Mouse (Mus musculus): Measurements from ENCODE around the gene Nbdy.

Nbdy gene

DNA sequence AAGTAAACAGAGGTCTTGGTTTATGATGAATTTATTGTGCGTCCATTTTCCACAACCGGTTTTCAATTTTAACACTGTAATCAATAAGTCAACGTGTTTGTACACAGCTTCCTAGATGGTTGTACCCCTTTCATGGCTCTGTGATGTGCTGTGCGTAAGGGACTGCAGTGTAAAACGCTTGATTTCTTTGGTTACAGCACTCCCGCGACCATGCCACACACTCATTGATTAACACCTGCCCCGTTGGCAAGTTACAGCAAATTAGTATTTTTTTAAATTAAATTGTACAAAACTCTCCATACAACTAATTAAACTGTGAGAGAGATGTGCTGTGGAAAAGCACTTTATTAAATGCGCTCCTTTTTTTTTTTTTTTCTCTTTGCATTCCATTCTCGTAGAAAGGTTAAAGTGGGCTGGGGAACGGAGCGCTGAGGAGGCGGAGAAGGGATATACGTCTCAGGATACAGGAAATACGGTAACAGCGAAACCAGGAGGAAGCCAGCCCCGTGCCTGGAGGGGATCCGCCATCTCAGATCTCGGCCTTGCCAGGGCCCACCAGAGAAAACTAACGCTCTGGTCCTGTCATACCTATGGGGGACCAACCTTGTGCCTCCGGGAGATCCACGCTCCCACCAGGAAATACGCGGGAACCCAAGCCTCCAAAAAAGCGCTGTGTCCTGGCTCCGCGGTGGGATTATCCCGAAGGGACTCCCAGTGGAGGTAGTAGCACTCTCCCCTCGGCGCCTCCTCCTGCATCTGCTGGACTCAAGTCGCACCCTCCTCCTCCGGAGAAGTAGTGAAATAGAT, at the start of gene Nbdy:
Nbdy (plus strand) TSS at position 481 of the 807 bp plus-strand sequence.
- DNase-seq (ENCODE audit: extremely low spot score, low read depth, low spot score): no peak

DNA sequence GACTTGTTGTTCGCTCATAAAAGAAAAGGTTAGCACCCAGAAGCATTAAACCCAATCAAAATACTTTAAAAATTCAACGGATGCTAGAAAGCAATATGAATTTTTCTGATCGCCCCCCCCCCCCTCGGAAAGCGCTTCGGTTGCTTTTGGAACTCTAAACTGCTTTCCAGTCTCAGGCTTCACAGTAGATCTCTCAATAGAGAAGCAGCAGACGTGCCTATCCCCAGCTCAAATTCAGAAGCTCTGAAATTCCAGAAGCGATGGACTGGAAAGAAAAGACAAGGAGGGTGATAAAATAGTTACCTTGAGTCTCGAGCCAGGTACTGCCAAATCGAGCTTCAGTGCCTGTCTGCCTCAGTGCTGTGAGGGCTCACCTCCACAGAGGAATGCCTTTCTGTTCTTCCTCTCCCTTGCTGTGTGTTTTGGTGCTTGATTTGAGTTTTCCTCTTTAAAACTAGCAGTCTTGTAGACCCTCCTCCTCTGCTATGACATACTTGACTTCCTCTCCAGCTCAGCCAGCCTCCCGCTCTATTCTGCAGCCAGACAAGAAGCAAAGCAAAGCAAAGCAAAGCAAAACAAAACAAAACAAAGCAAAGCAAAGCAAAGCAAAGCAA, 27.5 kb upstream of the Nbdy start, which contains the start of gene Kctd12b:
Kctd12b (minus strand) TSS at position 610 of the 614 bp plus-strand sequence.
- no peak for DNase-seq (ENCODE audit: extremely low spot score, low read depth, low spot score)

DNA sequence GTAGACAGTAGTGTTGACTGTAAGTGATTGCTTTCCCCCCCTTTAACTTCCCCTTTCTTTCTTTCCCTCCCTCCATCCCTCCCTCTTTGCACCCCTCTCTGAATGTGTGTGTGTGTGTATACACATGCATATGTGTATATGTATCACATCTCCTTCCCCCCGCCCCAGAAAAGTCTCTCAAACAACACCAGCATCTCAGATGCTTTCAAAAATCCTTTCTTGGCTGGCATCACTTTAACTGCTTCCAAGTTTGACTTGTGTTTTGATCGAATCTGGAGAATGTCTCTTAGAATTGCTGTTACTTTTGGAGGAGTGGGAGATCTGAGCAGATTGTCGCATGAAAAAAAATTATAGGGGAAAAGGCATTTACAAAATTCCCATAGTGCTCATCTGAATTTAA, 22.9 kb upstream of the Nbdy start:
- no peak for DNase-seq (ENCODE audit: extremely low spot score, low read depth, low spot score)

DNA sequence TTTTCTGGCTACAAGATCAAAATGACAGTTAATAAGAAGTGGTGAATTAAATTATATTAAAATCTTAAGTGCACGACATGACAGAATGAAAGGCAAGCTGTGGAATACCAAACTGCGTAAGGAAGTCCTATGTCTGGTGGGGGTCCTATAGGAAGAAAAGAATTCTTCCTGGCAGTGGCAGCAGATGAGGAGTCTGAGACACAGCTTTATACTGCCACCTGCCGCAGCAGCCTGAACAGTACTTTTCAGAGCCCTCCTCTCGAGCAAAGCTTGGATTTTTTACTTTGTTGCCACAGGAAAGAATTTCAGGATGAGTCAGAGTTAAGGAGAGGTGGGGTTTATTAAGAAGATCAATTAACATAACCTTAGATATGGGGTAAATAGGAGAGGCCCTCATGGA, 15.7 kb upstream of the Nbdy start:
- no peak for DNase-seq (ENCODE audit: extremely low spot score, low read depth, low spot score)

DNA sequence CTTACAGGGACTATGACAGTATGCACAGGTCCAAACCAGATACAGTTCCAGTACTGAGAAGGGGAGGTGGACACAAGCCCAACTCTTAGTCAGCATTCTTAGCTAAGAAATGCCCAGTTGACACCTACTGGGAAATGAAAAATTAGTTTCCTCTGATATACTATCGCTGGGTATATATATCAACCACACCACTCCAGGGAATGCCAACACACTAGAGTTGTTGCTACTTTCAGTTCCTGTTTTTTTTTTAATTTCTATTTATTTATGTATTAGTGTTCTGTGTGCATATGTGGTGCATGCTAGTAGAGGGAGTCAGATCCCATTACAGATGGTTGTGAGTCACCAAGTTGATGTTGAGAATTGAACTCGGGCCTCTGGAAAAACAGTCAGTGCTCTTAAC, 6.7 kb upstream of the Nbdy start:
- no peak for DNase-seq (ENCODE audit: extremely low spot score, low read depth, low spot score)

DNA sequence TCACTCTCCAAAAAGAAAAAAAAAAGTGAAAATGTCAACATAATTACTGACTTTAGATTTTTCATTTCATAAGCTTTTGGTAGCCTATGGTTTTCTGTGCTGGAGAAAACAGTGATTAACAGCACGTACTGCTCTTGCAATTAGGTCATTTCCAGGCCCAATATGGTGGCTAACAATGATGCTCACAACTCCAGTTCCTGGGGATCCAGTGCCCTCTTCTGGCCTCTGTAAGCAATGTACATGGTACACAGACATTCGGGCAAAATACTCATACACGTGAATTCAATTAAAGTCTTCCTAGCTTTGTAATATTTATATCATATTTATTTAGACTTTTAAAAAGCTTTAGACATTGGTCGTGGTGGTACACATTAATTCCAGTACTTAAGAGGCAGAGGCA, 3.8 kb upstream of the Nbdy start:
- no peak for DNase-seq (ENCODE audit: extremely low spot score, low read depth, low spot score)

DNA sequence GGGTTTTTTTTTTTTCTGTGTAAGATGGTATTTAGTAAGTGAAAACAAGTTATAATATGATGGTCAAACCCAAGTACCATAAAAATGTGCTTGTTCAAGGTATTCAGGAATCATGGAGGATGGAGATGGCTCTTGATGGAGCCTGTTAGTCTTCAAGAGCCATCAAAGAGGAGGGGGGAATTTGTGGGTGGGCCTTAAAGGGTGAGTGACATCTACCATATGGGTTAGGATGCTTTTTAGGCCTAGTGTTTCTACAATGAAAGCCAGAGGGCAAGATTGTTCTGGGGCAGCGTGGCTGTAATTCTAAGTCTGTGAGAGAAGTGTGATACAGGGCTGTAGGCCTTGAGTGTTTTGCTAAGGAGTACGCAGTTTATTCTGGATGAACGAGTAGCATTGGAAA, 1.0 kb downstream of the Nbdy start:
- DNase-seq (ENCODE audit: extremely low spot score, low read depth, low spot score): no peak

DNA sequence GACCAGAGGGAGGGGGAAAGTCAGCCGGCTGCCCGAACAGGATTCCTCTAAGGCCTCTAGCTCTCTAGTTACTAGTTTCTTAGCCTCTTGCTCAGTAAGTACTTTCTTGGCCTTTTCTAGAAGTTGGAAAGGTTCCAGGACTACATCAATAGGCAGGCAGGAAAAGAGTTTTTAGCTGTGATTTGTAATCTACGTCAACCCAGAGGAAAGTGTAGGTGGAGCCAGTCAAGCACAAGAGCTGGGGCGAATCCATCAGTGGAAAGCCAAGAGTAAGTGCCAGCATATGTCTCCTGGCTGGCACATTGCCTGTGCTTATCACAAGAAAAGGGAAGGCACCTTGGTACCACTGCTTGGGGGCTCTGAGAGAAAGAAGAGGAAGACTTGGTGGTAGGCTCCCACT, 12.3 kb downstream of the Nbdy start:
- no peak for DNase-seq (ENCODE audit: extremely low spot score, low read depth, low spot score)

DNA sequence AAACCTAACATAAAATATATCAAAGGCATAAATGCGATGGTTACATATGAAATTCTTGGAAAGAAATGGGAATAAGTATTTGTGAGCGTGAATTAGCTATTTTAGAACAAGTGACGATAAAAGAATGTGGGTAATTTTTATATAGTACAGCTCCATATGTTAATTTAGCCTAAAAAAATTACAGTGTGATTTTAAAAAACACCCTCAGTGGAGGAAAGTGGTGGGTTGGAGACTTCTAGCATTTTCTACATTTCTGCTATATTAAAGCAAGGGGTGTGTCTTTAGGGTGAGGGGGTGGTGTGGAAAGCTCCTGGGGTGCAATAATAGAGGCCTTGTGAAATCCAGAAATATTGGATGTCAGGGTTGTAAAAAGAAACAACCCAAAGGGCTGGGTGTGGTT, 19.1 kb downstream of the Nbdy start:
- DNase-seq (ENCODE audit: extremely low spot score, low read depth, low spot score): no peak

DNA sequence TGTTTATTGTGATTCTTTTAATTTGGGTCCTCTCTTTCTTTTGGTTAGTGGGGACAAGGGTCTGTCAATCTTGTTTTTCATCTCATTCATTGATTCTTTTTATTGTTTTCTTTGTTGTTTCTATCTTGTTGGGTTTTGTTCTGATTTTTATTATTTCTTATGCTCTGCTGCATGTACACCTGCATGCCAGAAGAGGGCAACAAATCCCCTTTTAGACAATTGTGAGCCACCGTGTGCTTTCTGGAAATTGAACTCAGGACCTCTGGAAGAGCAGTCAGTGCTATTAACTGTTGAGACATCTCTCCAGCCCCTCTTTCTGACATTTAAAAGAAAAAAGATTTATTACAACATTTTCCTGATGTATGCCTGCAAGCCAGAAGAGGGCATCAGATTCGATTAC, 25.8 kb downstream of the Nbdy start:
- no peak for DNase-seq (ENCODE audit: extremely low spot score, low read depth, low spot score)
